Mouse (Mus musculus): Measurements from ENCODE around the gene Pir. TPM values are rescaled to one million over a fixed set of nuclear protein-coding genes. Genes with fewer than 3 reads are reported as not detected.

The Pir gene
- total RNA-seq, 2 experiments from 2014 or later, result 0.99 to 1.0 TPM

DNA sequence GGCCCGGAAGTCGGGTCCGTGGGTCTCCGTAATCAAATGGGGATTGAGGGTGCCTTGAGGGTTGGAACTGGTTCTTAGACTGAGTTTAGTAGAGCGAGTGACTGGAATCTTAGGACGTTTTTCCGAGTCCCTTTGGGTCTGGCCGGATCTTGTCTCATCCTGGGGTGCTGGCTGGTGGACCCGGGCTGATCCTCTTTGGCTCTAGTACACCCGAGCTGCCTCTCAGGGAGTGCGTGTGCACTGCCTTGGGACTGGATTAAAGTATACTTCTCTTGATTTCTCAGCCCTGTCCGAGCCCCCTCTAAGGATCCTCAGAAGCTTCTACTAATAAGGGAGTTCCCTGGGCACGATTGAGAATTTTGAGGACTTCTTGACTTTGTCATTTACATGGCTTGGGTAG is 150.8 kb downstream of the Pir start:
- ATAC-seq (replicated peaks; ENCODE audit: poor library complexity), result peak; percentile 8

DNA sequence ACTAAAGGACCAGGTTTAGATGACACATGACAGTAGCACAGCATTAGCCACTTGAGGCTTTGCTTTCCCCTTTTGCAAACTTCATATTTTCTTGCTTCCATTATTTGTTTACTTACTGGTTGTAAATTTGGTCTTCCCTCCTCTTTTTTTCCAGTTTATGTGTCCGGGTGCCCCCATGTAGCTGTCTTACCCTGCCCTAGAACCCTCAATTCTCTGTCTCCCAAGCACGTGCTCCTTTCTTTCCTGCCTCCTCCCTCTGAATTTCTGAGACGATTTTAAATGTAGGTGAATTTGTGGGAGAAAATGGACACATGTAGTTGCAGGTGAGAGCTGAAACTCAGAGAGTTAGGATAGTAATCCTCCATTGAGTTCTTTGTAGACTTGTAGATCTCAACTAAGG is 151.3 kb downstream of the Pir start:
- no peak for ATAC-seq (replicated peaks; ENCODE audit: poor library complexity)

Other genes with a start within 250 kb of the Pir start
- 0.30 TPM in 1 of 2 replicates, not detected in the other for gene Car5b, start 241.4 kb upstream of the Pir start, total RNA-seq (2015)
- 0.21 and 0.24 TPM in 2 replicates for gene Car5b, start 241.4 kb upstream of the Pir start, total RNA-seq (2017)
- 15.1 and 16.3 TPM in 2 replicates for gene Siah1b, start 192.9 kb upstream of the Pir start, total RNA-seq (2015)
- gene Siah1b, start 192.9 kb upstream of the Pir start, total RNA-seq (2017), result 15.4 and 21.6 TPM in 2 replicates
- gene Cltrn, start 180.5 kb upstream of the Pir start, total RNA-seq (2015), result not detected in 2 replicates
- gene Cltrn, start 180.5 kb upstream of the Pir start, total RNA-seq (2017), result not detected in 2 replicates
- gene Ace2, start 130.0 kb upstream of the Pir start, total RNA-seq (2015), result not detected in 2 replicates
- not detected in 2 replicates for gene Ace2, start 130.0 kb upstream of the Pir start, total RNA-seq (2017)
- 4.1 and 5.0 TPM in 2 replicates for gene Bmx, start 11.2 kb upstream of the Pir start, total RNA-seq (2015)
- gene Bmx, start 11.2 kb upstream of the Pir start, total RNA-seq (2017), result 4.4 and 9.0 TPM in 2 replicates
- gene Vegfd, start 104.0 kb downstream of the Pir start, total RNA-seq (2015), result not detected in 2 replicates
- gene Vegfd, start 104.0 kb downstream of the Pir start, total RNA-seq (2017), result not detected in 2 replicates
- gene Piga, start 150.4 kb downstream of the Pir start, total RNA-seq (2015), result 14.4 and 18.6 TPM in 2 replicates
- 23.3 and 27.8 TPM in 2 replicates for gene Piga, start 150.4 kb downstream of the Pir start, total RNA-seq (2017)
- not detected in 2 replicates for gene Asb11, start 167.6 kb downstream of the Pir start, total RNA-seq (2015)
- gene Asb11, start 167.6 kb downstream of the Pir start, total RNA-seq (2017), result not detected in 2 replicates
- gene Asb9, start 237.0 kb downstream of the Pir start, total RNA-seq (2015), result not detected in 2 replicates
- gene Asb9, start 237.0 kb downstream of the Pir start, total RNA-seq (2017), result not detected in 2 replicates

Data from megakaryocyte progenitor cell, adult 5-6 weeks (primary cell).